Mouse (Mus musculus) macrophage (primary cell): Measurements from ENCODE around the gene Clgn. TPM values are rescaled to one million over a fixed set of nuclear protein-coding genes. Genes with fewer than 3 reads are reported as not detected.

Experiments
- H3K27ac ChIP-seq: fragments of 350-480 bp; formaldehyde crosslinking; 2 replicates; pipeline ENCODE4 v1.9.0; 2021
- H3K36me3 ChIP-seq: fragments of 350-480 bp; formaldehyde crosslinking; 2 replicates; pipeline ENCODE4 v1.9.0; 2021; ENCODE audit errors: inconsistent target
- H3K4me3 ChIP-seq: fragments of 350-480 bp; formaldehyde crosslinking; 2 replicates; pipeline ENCODE4 v1.9.0; 2021; ENCODE audit errors: inconsistent target
- H3K79me2 ChIP-seq: fragments of 350-480 bp; formaldehyde crosslinking; 2 replicates; pipeline ENCODE4 v1.9.0; 2021; ENCODE audit errors: inconsistent target
- WGBS: methylation state at CpG from one replicate; pipeline ENCODE4 v1.1.7; 2026; ENCODE audit warnings: inconsistent platforms; ENCODE audit not compliant: missing documents; 5-methylcytosine and 5-hydroxymethylcytosine counted together
- polyA plus RNA-seq: library from polyadenylated mRNA; stranded (reverse); fragments of 250-400 nt; gene quantifications from 3 replicates; pipeline ENCODE4 v1.2.4, GENCODE M21; 2018; ENCODE audit warnings: inconsistent platforms
- total RNA-seq, 78 experiments: library from RNA; depleted of rRNA; stranded (reverse); fragments of 250-400 nt; gene quantifications; 1 replicate in 9 of 78; 2 replicates in 24 of 78; 3 replicates in 43 of 78; 4 replicates in 2 of 78; pipeline ENCODE4 v1.2.4; 2018; ENCODE audit warnings: inconsistent platforms in 56 of 78

The Clgn gene
- total RNA-seq (2018; cell fraction: chromatin; rRNA removed): not detected
- total RNA-seq (2018; cell fraction: cytosol; rRNA removed): not detected
- not detected for total RNA-seq (2018; cell fraction: nucleus; rRNA removed)
- polyA plus RNA-seq: not detected in 3 replicates

DNA sequence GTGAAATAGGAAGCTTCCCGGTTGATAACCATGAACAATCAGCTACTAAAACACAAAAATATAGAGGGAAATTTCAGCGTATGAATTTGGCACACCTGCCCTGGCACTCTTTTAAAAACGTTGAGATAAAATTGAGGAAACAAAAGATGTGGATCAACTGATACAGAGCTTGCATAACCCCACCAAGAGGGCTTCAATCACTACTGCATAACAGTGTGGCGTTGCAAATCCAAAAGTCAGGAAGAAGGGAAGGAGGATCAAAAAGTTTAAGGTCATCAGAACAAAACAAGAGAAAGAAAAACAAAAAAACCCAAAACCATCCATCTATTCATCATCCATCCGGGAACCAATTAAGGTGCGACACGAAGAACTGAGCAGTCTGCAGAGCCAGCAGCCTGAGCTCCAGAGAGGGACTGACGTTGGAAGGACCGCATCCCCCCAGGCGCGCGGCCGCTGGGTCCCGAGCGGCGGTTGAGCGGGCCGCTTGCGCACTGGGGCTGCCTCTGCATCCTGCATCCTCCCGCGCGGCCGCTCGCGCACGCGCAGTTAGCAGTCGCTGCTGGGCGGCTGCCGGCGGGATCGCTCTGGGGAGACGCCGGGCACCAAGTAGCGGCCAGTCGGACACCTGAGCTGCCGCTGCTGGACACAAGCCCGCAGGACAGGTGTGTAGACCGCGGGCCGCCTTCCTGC, at the start of gene Clgn:
TSS of gene Clgn (plus strand) at position 552 of the 690 bp plus-strand sequence.
- WGBS: 3% methylated on average over 41 of the region's 41 CpGs
- Histone ChIP-seq H3K27ac (no peak within 1 kb of the TSS), H3K4me3 (no peak within 1 kb of the TSS), H3K36me3 (no peaks in the 10 kb centered on the region), H3K79me2 (no peaks in the 10 kb centered on the region)

DNA sequence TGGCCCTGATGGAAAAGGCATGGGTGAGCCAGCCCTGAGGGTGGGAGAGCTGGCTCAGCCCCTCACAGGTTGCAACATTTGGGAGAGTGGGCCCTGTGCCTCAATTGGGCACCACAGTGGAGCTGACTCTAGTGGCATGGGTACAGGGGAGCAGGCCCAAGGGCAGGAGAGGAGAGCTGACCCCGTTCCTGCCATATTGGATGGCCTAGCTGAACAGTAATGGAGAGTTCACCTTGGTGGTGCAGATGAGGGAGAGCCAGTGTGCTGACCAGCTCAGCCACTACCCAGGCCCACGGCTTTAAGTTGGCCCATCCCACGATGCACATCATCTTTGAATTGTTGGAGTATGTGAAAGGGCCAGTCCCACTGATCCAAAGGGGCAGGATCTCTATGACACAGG, 47.6 kb upstream of the Clgn start:
- Histone ChIP-seq H3K4me3 (no peak overlapping the region), H3K36me3 (no peaks in the 10 kb centered on the region), H3K79me2 (no peaks in the 10 kb centered on the region), H3K27ac (no peak overlapping the region)
- WGBS: 90% methylated on average over 3 of the region's 3 CpGs

DNA sequence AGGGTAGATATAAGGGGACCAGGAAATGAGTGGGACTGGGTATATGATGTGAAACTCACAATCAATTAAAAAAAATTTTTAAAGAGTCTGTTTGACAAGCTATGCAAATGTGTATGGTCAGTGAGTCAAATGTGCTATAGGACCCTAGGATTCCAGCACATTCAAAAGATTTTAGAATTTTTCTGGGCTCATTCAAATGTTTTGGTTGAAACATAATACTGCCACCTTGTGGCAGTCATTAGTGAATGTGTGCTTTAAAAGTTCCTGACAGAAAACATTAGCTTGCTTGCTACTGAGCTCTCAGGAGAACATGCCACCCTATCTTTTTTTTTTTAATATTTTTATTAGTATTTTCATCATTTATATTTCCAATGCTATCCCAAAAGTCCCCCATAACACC, 47.0 kb upstream of the Clgn start:
- Histone ChIP-seq H3K79me2 (no peaks in the 10 kb centered on the region), H3K4me3 (no peak overlapping the region), H3K36me3 (no peaks in the 10 kb centered on the region), H3K27ac (no peak overlapping the region)

GRCm38 (mm10) chr8:83348263-83348662, 41.4 kb upstream of the Clgn start, which contains the start of gene Mgat4d:
Gene Mgat4d, plus strand, starts transcription at chr8:83348471.
- 84% methylated on average over 17 of the region's 18 CpGs for WGBS

DNA sequence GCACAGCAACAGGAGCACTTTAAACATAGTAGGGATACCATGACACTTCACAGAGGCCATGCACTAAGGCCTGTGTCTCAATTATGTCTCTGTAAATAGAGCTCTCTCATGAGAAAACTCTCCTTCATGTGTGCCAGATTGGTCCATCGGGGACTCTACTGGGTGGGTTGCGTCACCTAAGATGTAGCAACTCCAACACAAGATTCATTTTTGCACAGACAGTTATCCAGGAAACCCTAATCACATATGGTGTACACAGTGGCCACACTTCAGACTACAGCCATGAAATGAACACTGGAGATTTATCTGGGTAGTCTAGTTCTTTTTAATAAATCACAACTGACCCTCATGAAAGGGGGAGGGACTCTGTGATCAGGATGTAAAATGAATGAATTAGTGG, 38.4 kb upstream of the Clgn start:
- Histone ChIP-seq H3K27ac (no peak overlapping the region), H3K4me3 (no peak overlapping the region), H3K79me2 (no peaks in the 10 kb centered on the region), H3K36me3 (no peaks in the 10 kb centered on the region)
- 56% methylated on average over 2 of the region's 2 CpGs for WGBS

More at GRCm38 (mm10) chr8:83348263-83348662, 41.4 kb upstream of the Clgn start, which contains the start of gene Mgat4d:
- no peak within 1 kb of the TSS for H3K4me3 ChIP-seq
- H3K27ac ChIP-seq: no peak within 1 kb of the TSS
- no peaks in the 10 kb centered on the region for H3K36me3 ChIP-seq
- no peaks in the 10 kb centered on the region for H3K79me2 ChIP-seq

GRCm38 (mm10) chr8:83363156-83363769, 26.4 kb upstream of the Clgn start:
- Histone ChIP-seq H3K36me3 (no peaks in the 10 kb centered on the region), H3K79me2 (no peaks in the 10 kb centered on the region), H3K27ac (no peak overlapping the region), H3K4me3 (no peak overlapping the region)
- 95% methylated on average over 7 of the region's 7 CpGs for WGBS

DNA sequence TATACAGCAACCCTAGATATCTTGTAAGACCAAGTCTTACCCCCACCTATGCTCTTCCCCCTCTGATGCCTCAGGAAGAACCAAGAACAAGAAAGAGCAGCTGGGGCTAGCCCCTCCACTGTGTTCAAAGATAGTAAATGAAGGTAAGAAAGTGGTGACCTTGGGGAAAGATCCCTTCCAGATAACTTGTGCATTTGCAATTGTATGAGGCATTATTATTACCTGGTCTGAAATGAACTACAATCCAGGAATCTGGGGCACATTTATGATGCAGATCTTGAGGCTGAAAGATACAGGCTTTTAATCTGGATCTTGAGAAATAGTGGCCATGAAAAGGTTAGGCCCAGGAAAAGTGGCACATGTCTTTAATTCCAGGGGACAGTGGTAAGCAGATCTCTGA, 12.4 kb upstream of the Clgn start:
- no peaks in the 10 kb centered on the region for H3K79me2 ChIP-seq

GRCm38 (mm10) chr8:83380141-83380540, 9.5 kb upstream of the Clgn start:
- Histone ChIP-seq H3K79me2 (no peaks in the 10 kb centered on the region), H3K4me3 (no peak overlapping the region), H3K27ac (no peak overlapping the region), H3K36me3 (no peaks in the 10 kb centered on the region)
- WGBS: 40% methylated on average over 4 of the region's 4 CpGs

More for the DNA sequence above, 12.4 kb upstream of the Clgn start:
- no peak overlapping the region for H3K4me3 ChIP-seq
- no peak overlapping the region for H3K27ac ChIP-seq
- no peaks in the 10 kb centered on the region for H3K36me3 ChIP-seq

DNA sequence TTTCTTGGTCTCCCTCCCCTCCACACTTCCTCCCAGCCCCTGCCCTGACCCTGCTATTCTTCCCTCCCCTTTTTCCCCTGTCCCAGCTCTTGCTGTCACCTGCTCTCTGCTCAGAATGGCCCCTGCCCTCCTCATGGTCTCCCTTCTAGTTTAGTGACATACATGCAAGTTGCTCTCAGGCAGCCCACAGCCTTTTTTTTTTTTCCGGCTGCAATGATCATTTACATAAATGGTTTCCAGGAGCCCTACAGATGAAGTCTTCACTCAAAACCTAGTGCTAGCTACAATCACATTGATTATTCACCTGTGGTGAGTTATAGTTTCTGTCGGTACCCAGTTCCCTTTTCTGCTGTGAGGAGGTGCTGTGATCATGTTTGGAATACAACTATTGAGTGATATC, 8.7 kb upstream of the Clgn start:
- H3K36me3 ChIP-seq: no peaks in the 10 kb centered on the region
- H3K4me3 ChIP-seq: no peak overlapping the region
- H3K27ac ChIP-seq: no peak overlapping the region
- 76% methylated on average over 2 of the region's 2 CpGs for WGBS
- no peaks in the 10 kb centered on the region for H3K79me2 ChIP-seq

- WGBS: 44% methylated on average over 1 of the region's 2 CpGs
Measured at GRCm38 (mm10) chr8:83382850-83383249, 6.8 kb upstream of the Clgn start.

DNA sequence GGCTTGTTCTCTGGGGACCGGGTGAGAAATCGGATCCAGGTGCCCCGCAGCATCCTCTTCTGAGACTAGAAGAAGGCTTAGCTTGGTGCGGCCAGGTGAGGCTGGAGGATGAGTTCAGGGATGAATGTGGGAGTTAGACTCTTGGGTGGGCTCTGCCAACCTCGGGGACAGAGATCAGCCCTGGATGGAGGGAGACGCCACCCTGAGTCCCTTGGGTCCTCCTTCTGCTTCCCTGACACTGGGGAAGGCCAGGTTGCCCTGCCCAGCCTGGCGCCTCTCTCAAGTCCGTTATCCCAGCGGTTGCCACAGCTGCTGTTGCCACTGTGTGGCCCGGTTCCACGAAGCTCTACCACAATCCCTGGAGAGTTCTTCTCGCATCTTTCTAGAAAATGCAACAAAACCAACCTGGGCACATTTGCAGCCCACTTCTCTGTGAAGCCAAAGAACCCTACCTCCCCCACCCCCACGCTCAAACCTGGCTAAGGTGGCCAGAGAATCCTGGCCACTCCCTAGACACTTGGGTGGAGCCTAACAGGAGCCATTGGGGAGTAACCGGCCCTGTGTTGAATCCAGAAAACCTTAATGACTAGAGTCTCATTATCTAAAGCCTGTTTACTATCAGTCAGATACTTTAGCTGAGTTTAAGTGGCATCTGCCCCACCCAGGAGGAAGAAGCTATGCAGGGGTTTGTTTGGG, 487 bp downstream of the Clgn start:
- 24% methylated on average over 14 of the region's 14 CpGs for WGBS

More at GRCm38 (mm10) chr8:83382850-83383249, 6.8 kb upstream of the Clgn start:
- Histone ChIP-seq H3K27ac (no peak overlapping the region), H3K79me2 (no peaks in the 10 kb centered on the region), H3K36me3 (no peaks in the 10 kb centered on the region), H3K4me3 (no peak overlapping the region)

DNA sequence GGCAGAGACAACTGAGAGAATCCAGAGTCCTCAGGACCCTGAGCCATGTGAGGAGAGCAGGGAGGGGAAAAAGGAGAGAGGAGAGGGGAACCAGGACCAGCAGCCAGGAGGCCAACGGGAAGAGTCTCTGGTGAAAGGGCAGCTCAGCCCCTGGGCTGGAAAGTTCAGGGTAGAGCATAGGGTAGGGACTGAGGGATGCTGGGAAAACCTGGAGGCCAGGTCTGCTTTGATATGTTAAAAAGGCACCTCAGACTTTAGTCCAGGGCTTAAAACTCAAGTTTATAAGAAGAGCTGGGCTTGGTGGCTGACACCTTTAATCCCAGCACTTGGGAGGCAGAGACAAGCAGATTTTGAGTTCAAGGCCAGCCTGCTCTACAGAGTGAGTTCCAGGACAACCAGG, 2.9 kb downstream of the Clgn start:
- Histone ChIP-seq H3K36me3 (no peaks in the 10 kb centered on the region), H3K79me2 (no peaks in the 10 kb centered on the region), H3K27ac (no peak overlapping the region), H3K4me3 (no peak overlapping the region)
- WGBS: 70% methylated on average over 1 of the region's 1 CpGs

More for the DNA sequence above, 487 bp downstream of the Clgn start:
- Histone ChIP-seq H3K36me3 (no peaks in the 10 kb centered on the region), H3K27ac (no peak overlapping the region), H3K4me3 (no peak overlapping the region), H3K79me2 (no peaks in the 10 kb centered on the region)

DNA sequence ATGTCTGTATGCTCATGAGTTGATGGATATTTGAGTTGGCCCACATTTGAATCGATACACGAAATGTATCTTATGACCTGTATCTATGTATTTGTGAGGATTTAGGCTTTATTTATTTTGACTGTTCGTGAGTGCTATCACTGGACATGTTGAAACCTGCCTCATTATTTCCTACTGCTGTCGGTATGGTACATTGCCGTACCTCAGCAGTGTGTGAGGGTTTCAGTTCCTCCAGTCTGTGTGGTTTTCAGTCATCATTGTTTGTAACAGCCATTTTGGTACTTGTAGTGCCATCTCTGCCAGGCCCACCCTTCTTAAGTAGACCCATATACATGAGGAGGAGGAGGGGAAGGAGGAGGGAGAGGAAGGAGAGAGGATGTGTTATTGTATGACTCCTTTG, 4.7 kb downstream of the Clgn start:
- H3K4me3 ChIP-seq: no peak overlapping the region
- H3K79me2 ChIP-seq: no peaks in the 10 kb centered on the region
- 84% methylated on average over 5 of the region's 5 CpGs for WGBS
- H3K27ac ChIP-seq: no peak overlapping the region
- H3K36me3 ChIP-seq: no peaks in the 10 kb centered on the region

DNA sequence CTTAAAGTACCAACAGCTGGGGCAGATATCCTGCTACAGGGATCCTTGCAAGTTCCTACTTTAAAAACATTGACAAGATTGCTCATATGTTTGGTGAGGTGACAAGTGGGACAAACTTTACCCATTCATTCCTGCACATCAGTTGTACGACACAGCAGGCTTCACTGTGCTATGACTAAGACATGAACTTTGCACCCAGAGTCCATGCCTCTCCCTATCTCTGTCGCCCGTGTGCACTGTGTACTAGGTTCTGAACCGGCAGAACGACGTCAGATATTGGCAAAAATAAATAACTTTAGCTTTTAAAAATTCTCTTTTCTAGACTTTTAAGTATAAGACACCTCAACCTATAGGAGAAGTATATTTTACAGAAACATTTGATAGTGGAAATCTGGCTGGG, 7.0 kb downstream of the Clgn start:
- no peaks in the 10 kb centered on the region for H3K36me3 ChIP-seq
- no peaks in the 10 kb centered on the region for H3K79me2 ChIP-seq
- no peak overlapping the region for H3K4me3 ChIP-seq
- H3K27ac ChIP-seq: no peak overlapping the region
- WGBS: 93% methylated on average over 6 of the region's 6 CpGs

- no peaks in the 10 kb centered on the region for H3K79me2 ChIP-seq
- H3K27ac ChIP-seq: no peak overlapping the region
- H3K4me3 ChIP-seq: no peak overlapping the region
- 75% methylated on average over 4 of the region's 4 CpGs for WGBS
- H3K36me3 ChIP-seq: no peaks in the 10 kb centered on the region
Measured at GRCm38 (mm10) chr8:83397726-83398125, 8.1 kb downstream of the Clgn start.
